Mouse (Mus musculus) right cerebral cortex, postnatal 36 days (tissue): ENCODE data around the gene Olfr1269.

Experiments
- DNase-seq, 2 experiments: peaks; one replicate each; pipeline ENCODE4 v3.0.0; 2022; ENCODE audit warnings: low spot score in 2 of 2, mixed read lengths in 1 of 2

The Olfr1269 gene

GRCm38 (mm10) chr2:90121312-90121711 lies at the start of gene Olfr1269:
TSS of gene Olfr1269 (minus strand) at chr2:90121412.
- DNase-seq = no peak

DNA sequence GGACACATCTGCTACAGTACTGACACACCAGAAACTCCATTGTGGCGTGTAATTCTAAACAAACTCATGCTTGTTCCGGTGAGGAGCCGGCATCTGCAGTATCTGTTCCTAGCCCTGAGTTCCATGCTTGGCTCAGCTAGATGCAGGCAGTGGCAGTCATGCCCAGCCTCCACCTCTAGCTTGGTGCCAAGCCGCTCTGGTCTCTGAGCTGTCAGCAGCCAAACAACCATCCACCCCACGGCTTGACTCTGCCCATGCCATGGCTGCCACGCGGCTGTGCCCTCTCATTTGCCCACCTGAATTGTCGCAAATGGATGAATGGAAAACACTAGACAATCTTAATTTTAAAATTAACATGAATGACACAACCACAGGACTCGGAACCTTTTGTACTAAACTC lies 32.7 kb upstream of the Olfr1269 start:
- DNase-seq = no peak

DNA sequence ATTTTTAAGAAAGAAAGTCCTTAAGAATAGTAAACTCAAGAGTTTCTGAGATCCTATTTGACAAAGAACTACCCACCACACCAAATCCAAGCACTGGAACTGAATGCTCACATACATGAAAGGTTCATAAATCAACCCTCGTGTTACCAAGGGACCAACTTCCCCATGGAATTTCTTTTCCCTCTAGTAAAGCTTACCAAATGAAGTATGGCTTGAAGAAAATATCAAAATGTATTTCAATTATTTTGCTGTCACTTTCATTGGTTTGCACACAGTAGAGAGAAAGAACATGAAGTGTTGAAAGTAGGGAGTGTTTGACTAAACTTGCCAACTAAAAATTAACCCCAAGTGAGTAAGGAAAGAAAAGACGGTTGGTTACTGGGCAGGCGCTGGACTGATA lies 31.8 kb upstream of the Olfr1269 start, which contains the start of gene Olfr1270:
TSS of gene Olfr1270 (minus strand) at position 101 of the 400 bp plus-strand sequence.
- no peak for DNase-seq

- no peak for DNase-seq
Measured at GRCm38 (mm10) chr2:90142196-90142595, 21.0 kb upstream of the Olfr1269 start, which contains the start of gene Olfr32. TSS of gene Olfr32 (minus strand) at chr2:90142296.

DNA sequence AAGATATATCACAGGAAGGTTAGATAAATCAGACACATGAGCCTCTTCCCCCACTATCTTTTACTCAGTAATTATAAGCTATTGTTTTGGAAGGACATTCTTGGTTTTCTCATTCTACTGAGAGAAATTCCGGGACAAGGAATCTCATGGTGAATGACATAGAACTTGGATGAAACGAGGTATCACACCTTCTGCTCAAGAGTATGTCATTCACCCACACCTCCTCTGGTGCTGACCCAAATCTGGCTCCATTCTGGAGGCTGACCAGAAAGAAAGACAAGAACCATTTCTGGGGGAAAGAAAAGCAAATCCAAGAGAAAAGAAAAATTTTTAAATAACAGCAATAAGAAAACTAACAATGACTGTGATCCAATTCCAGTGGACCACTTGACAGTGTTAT lies 51.1 kb downstream of the Olfr1269 start:
- no peak for DNase-seq
